Comparison of ENCODE assay signal across 14 mouse cellular contexts in the genomic region with DNA sequence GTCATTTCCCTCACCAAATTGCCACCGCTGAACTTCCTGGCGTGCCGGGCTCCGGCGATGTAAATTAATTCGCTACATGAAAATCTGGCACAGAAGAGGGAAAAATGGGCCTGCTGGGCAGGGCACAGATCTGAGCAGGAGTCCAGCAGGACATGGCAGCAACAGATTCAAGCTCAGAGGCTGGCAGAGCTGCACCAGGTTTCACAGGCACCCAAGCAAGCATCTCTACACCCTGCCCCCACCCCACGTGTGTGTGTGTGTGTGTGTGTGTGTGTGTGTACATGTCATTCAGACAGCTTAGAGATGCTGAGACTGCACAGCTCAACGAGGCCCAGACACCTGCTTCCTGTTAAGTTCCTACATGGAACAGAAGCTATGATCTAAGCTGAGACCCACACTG.
DNase-seq lines count a peak whose midpoint lies in the region; ATAC-seq and TF ChIP-seq lines count a peak whose summit lies in the region.
"Had no signal": no experiment of that assay in that cellular context is flagged by ENCODE, and none has a peak within 500 bp of the region (broad histone marks: within the 10 kb centered on the region; RNA-seq: fewer than 3 reads in every experiment).

No protein-coding gene starts in this region.

- no peak overlapping the region for H3K27ac ChIP-seq in hindbrain, embryonic 15.5 days (replicated peaks)
- H3K27ac ChIP-seq in hindbrain, embryonic 10.5 days: no peak overlapping the region
- no peak overlapping the region for H3K27ac ChIP-seq in liver, embryonic 12.5 days
- H3K27ac ChIP-seq: embryonic facial prominence, embryonic 12.5 days had no signal

- H3K9ac ChIP-seq in hindbrain, embryonic 15.5 days: no peak overlapping the region
- no peak overlapping the region for H3K9ac ChIP-seq in liver, embryonic 12.5 days
- H3K9ac ChIP-seq: embryonic facial prominence, embryonic 12.5 days; lung, embryonic 14.5 days had no signal

- no peaks in the 10 kb centered on the region for H3K9me3 ChIP-seq in hindbrain, embryonic 15.5 days
- H3K9me3 ChIP-seq in hindbrain, embryonic 10.5 days: no peaks in the 10 kb centered on the region
- H3K9me3 ChIP-seq in liver, embryonic 12.5 days (replicated peaks): no peaks in the 10 kb centered on the region
- H3K9me3 ChIP-seq: embryonic facial prominence, embryonic 12.5 days had no signal

- H3K4me2 ChIP-seq in hindbrain, embryonic 15.5 days: no peak overlapping the region
- no peak overlapping the region for H3K4me2 ChIP-seq in liver, embryonic 12.5 days
- H3K4me2 ChIP-seq: embryonic facial prominence, embryonic 12.5 days; lung, embryonic 14.5 days had no signal

- H3K36me3 ChIP-seq in hindbrain, embryonic 15.5 days: no peaks in the 10 kb centered on the region
- H3K36me3 ChIP-seq in hindbrain, embryonic 10.5 days: no peaks in the 10 kb centered on the region
- H3K36me3 ChIP-seq in liver, embryonic 12.5 days: no peaks in the 10 kb centered on the region
- H3K36me3 ChIP-seq: embryonic facial prominence, embryonic 12.5 days had no signal

- no peak for TF ChIP-seq POLR2A in brain, embryonic 14.5 days (IDR thresholded peaks at IDR 0.05; ENCODE audit: borderline replicate concordance, extremely low read depth, insufficient read depth, insufficient read length, poor library complexity, severe bottlenecking)

- no peak for TF ChIP-seq CTCF in brain, embryonic 14.5 days (IDR thresholded peaks at IDR 0.05; ENCODE audit: borderline replicate concordance, extremely low read depth, insufficient read depth, insufficient read length)

- no peak overlapping the region for H3K4me3 ChIP-seq in hindbrain, embryonic 15.5 days
- H3K4me3 ChIP-seq in hindbrain, embryonic 10.5 days: no peak overlapping the region
- no peak overlapping the region for H3K4me3 ChIP-seq in liver, embryonic 12.5 days
- H3K4me3 ChIP-seq: embryonic facial prominence, embryonic 12.5 days had no signal

- 49% methylated on average over 8 of the region's 8 CpGs for WGBS in hindbrain, embryonic 15.5 days
- 89% methylated on average over 8 of the region's 8 CpGs for WGBS in hindbrain, embryonic 10.5 days
- 70% methylated on average over 8 of the region's 8 CpGs for WGBS in liver, embryonic 12.5 days (ENCODE audit: insufficient replicate concordance)

- ATAC-seq in hindbrain, embryonic 15.5 days (ENCODE audit: low FRiP score, low read depth): 0 out of 2 replicates have a peak, but pooled peaks have one; percentile 32
- no peak for ATAC-seq in activated CD4-positive, CD25-positive, alpha-beta regulatory T cell, adult 4 months
- no peak for ATAC-seq in liver, embryonic 12.5 days

- DNase-seq in hindbrain, embryonic 10.5 days (ENCODE audit: low spot score): no peak
- peak; percentile 66 for DNase-seq in brain, embryonic 14.5 days (ENCODE audit: low read depth)
- peak; percentile 66 for DNase-seq in cerebellum, adult 9-11 months
- peak; percentile 46 to 71 for DNase-seq in thymus, adult 18-20 months
- no peak for DNase-seq in c-Kit-positive CD71-positive TER-119-positive erythroid progenitor cells, embryonic 14.5 days (ENCODE audit: low spot score)
- DNase-seq: heart, adult 18-20 months; heart, postnatal 36 days; kidney, postnatal 14 days; lung, embryonic 14.5 days; right cerebral cortex, adult 18-20 months had no signal

- no peaks in the 10 kb centered on the region for H3K27me3 ChIP-seq in hindbrain, embryonic 15.5 days
- 0 out of 2 replicates have a peak, but pooled peaks cover 4% of the 10 kb centered on the region for H3K27me3 ChIP-seq in hindbrain, embryonic 10.5 days (ENCODE audit: insufficient read depth, poor library complexity, severe bottlenecking)
- peaks cover 5% of the 10 kb centered on the region; the same call in 1 of the 2 replicates for H3K27me3 ChIP-seq in liver, embryonic 12.5 days (replicated peaks)
- H3K27me3 ChIP-seq: embryonic facial prominence, embryonic 12.5 days had no signal

- H3K4me1 ChIP-seq in hindbrain, embryonic 15.5 days (replicated peaks): peaks cover 25% of the 10 kb centered on the region
- H3K4me1 ChIP-seq in hindbrain, embryonic 10.5 days (replicated peaks): peaks cover 42% of the 10 kb centered on the region
- H3K4me1 ChIP-seq in liver, embryonic 12.5 days: peaks cover 7% of the 10 kb centered on the region; the same call in 1 of the 2 replicates

Comparison
In these comparisons a context has a peak if more than half of its experiments do, and no peak if none do; other contexts are left out.
1. DNase-seq: peak in brain, embryonic 14.5 days (single experiment), cerebellum, adult 9-11 months (single experiment) and thymus, adult 18-20 months (2 of 2); none in hindbrain, embryonic 10.5 days (single experiment) and c-Kit-positive CD71-positive TER-119-positive erythroid progenitor cells, embryonic 14.5 days (single experiment).